Mouse (Mus musculus) neural tube, embryonic 13.5 days (tissue): ENCODE results near the gene Myt1l. TPM values are rescaled to one million over a fixed set of nuclear protein-coding genes. Genes with fewer than 3 reads are reported as not detected.
A peak's percentile ranks its signal among the peaks of the same experiment; 100 is the strongest.

Source experiments
- ATAC-seq: fragments of 200-750 bp; cut with Nextera tagmentation; 2 replicates; pipeline ENCODE4 v1.8.0; 2017; ENCODE audit warnings: low read depth, mild to moderate bottlenecking, moderate TSS enrichment, moderate library complexity
- H3K27ac ChIP-seq: fragments of 300-500 bp; sonication (generic); replicated peaks from 2 replicates; pipeline ENCODE4 v1.5.1; 2015; ENCODE audit warnings: moderate library complexity, mild to moderate bottlenecking, inconsistent platforms
- H3K27me3 ChIP-seq: fragments of 300-500 bp; sonication (generic); 2 replicates; pipeline ENCODE4 v1.6.1; 2015; ENCODE audit warnings: mild to moderate bottlenecking, inconsistent platforms
- H3K36me3 ChIP-seq: fragments of 300-500 bp; sonication (generic); 2 replicates; pipeline ENCODE4 v1.6.1; 2015; ENCODE audit warnings: mild to moderate bottlenecking, inconsistent platforms
- H3K4me1 ChIP-seq: fragments of 300-500 bp; sonication (generic); replicated peaks from 2 replicates; pipeline ENCODE4 v1.6.1; 2015; ENCODE audit warnings: inconsistent platforms
- H3K4me2 ChIP-seq: fragments of 300-500 bp; sonication (generic); 2 replicates; pipeline ENCODE4 v1.6.1; 2015; ENCODE audit warnings: inconsistent platforms, mild to moderate bottlenecking, moderate library complexity
- H3K4me3 ChIP-seq: fragments of 300-500 bp; sonication (generic); 2 replicates; pipeline ENCODE4 v1.5.1; 2015; ENCODE audit warnings: mild to moderate bottlenecking, inconsistent platforms
- H3K9ac ChIP-seq: fragments of 300-500 bp; sonication (generic); 2 replicates; pipeline ENCODE4 v1.6.1; 2015; ENCODE audit warnings: moderate library complexity, mild to moderate bottlenecking, inconsistent platforms
- H3K9me3 ChIP-seq: fragments of 300-500 bp; sonication (generic); 2 replicates; pipeline ENCODE4 v1.6.1; 2016; ENCODE audit warnings: inconsistent platforms
- WGBS: fragments of 180-500 bp; shearing (Covaris S2); methylation state at CpG from one replicate; pipeline ENCODE4 v1.1.7; 2015; 5-methylcytosine and 5-hydroxymethylcytosine counted together
- polyA plus RNA-seq: library from polyadenylated mRNA; unstranded; fragments of >200 nt; fragmentation: Nextera tagmentation; extraction: Ambion mirVana; gene quantifications from 2 replicates; pipeline ENCODE4 v1.2.1, GENCODE M21; 2015

Myt1l gene
- polyA plus RNA-seq, 1 experiment from 2014 or later: 170 TPM

- H3K9me3 ChIP-seq: no peaks in the 10 kb centered on the region
- no peak overlapping the region for H3K4me2 ChIP-seq
- no peak overlapping the region for H3K4me3 ChIP-seq
- no peak overlapping the region for H3K9ac ChIP-seq
- no peaks in the 10 kb centered on the region for H3K4me1 ChIP-seq
- peaks cover 60% of the 10 kb centered on the region for H3K36me3 ChIP-seq
- H3K27ac ChIP-seq: no peak overlapping the region
- no peak for ATAC-seq
- H3K27me3 ChIP-seq: no peaks in the 10 kb centered on the region
- 83% methylated on average over 3 of the region's 3 CpGs for WGBS
Observed at GRCm38 (mm10) chr12:29897533-29898085, 369.4 kb downstream of the Myt1l start.

GRCm38 (mm10) chr12:29904101-29904874, 376.1 kb downstream of the Myt1l start:
- H3K27ac ChIP-seq: no peak overlapping the region
- peaks cover 36% of the 10 kb centered on the region for H3K36me3 ChIP-seq
- H3K4me1 ChIP-seq: no peaks in the 10 kb centered on the region; the same call in 1 of the 2 replicates
- H3K27me3 ChIP-seq: no peaks in the 10 kb centered on the region
- H3K9me3 ChIP-seq: no peaks in the 10 kb centered on the region
- WGBS: 75% methylated on average over 4 of the region's 4 CpGs
- no peak overlapping the region for H3K9ac ChIP-seq
- no peak overlapping the region for H3K4me2 ChIP-seq
- no peak for ATAC-seq
- H3K4me3 ChIP-seq: no peak overlapping the region

- no peak for ATAC-seq
- Histone ChIP-seq H3K4me2 (no peak overlapping the region), H3K4me3 (no peak overlapping the region), H3K27ac (no peak overlapping the region), H3K4me1 (no peaks in the 10 kb centered on the region; the same call in 1 of the 2 replicates), H3K36me3 (peaks cover 44% of the 10 kb centered on the region), H3K27me3 (no peaks in the 10 kb centered on the region), H3K9me3 (no peaks in the 10 kb centered on the region), H3K9ac (no peak overlapping the region)
- WGBS: 45% methylated on average over 2 of the region's 2 CpGs
Observed at GRCm38 (mm10) chr12:29907056-29907455, 378.9 kb downstream of the Myt1l start.

- no peak for ATAC-seq
- 88% methylated on average over 3 of the region's 3 CpGs for WGBS
- no peak overlapping the region for H3K4me2 ChIP-seq
- no peaks in the 10 kb centered on the region for H3K9me3 ChIP-seq
- no peak overlapping the region for H3K4me3 ChIP-seq
- H3K27me3 ChIP-seq: no peaks in the 10 kb centered on the region
- no peaks in the 10 kb centered on the region for H3K4me1 ChIP-seq
- H3K9ac ChIP-seq: no peak overlapping the region
- peaks cover 89% of the 10 kb centered on the region for H3K36me3 ChIP-seq
- H3K27ac ChIP-seq: no peak overlapping the region
Observed at GRCm38 (mm10) chr12:29916139-29916538, 388.0 kb downstream of the Myt1l start.

GRCm38 (mm10) chr12:29916807-29917206, 388.6 kb downstream of the Myt1l start:
- H3K9ac ChIP-seq: no peak overlapping the region
- H3K4me3 ChIP-seq: no peak overlapping the region
- no peaks in the 10 kb centered on the region for H3K9me3 ChIP-seq
- no peak for ATAC-seq
- no peak overlapping the region for H3K27ac ChIP-seq
- H3K4me1 ChIP-seq: no peaks in the 10 kb centered on the region
- no peak overlapping the region for H3K4me2 ChIP-seq
- peaks cover 82% of the 10 kb centered on the region for H3K36me3 ChIP-seq
- H3K27me3 ChIP-seq: no peaks in the 10 kb centered on the region
- 89% methylated on average over 6 of the region's 6 CpGs for whole genome bisulfite sequencing

- no peak overlapping the region for H3K27ac ChIP-seq
- no peak for ATAC-seq
- no peak overlapping the region for H3K4me3 ChIP-seq
- 86% methylated on average over 7 of the region's 7 CpGs for WGBS
- no peaks in the 10 kb centered on the region for H3K4me1 ChIP-seq
- no peaks in the 10 kb centered on the region for H3K9me3 ChIP-seq
- peaks cover 59% of the 10 kb centered on the region for H3K36me3 ChIP-seq
- no peaks in the 10 kb centered on the region for H3K27me3 ChIP-seq
- no peak overlapping the region for H3K4me2 ChIP-seq
- no peak overlapping the region for H3K9ac ChIP-seq
Observed at GRCm38 (mm10) chr12:29920298-29920697, 392.1 kb downstream of the Myt1l start.

- no peak overlapping the region for H3K4me2 ChIP-seq
- H3K9me3 ChIP-seq: no peaks in the 10 kb centered on the region
- no peak overlapping the region for H3K4me3 ChIP-seq
- no peak overlapping the region for H3K9ac ChIP-seq
- H3K36me3 ChIP-seq: peaks cover 51% of the 10 kb centered on the region
- H3K4me1 ChIP-seq: no peaks in the 10 kb centered on the region
- H3K27ac ChIP-seq: no peak overlapping the region
- WGBS: 83% methylated on average over 11 of the region's 11 CpGs
- no peaks in the 10 kb centered on the region for H3K27me3 ChIP-seq
- no peak for ATAC-seq
Observed at GRCm38 (mm10) chr12:29921481-29921880, 393.3 kb downstream of the Myt1l start.

- no peaks in the 10 kb centered on the region for H3K9me3 ChIP-seq
- no peak for ATAC-seq
- H3K9ac ChIP-seq: no peak overlapping the region
- H3K36me3 ChIP-seq: peaks cover 15% of the 10 kb centered on the region; the same call in 1 of the 2 replicates
- WGBS: 51% methylated on average over 3 of the region's 3 CpGs
- H3K4me2 ChIP-seq: no peak overlapping the region
- no peaks in the 10 kb centered on the region for H3K4me1 ChIP-seq
- H3K4me3 ChIP-seq: no peak overlapping the region
- H3K27me3 ChIP-seq: no peaks in the 10 kb centered on the region
- 0 out of 2 replicates have a peak overlapping the region, but pooled peaks have one; percentile 28 for H3K27ac ChIP-seq
Observed at GRCm38 (mm10) chr12:29926896-29927295, 398.7 kb downstream of the Myt1l start.

GRCm38 (mm10) chr12:29930591-29930990, 402.4 kb downstream of the Myt1l start:
- H3K27me3 ChIP-seq: no peaks in the 10 kb centered on the region
- no peak overlapping the region for H3K4me3 ChIP-seq
- no peak overlapping the region for H3K27ac ChIP-seq
- H3K4me1 ChIP-seq: no peaks in the 10 kb centered on the region
- no peak overlapping the region for H3K4me2 ChIP-seq
- no peak overlapping the region for H3K9ac ChIP-seq
- H3K9me3 ChIP-seq: no peaks in the 10 kb centered on the region
- H3K36me3 ChIP-seq: 0 out of 2 replicates have a peak, but pooled peaks cover 4% of the 10 kb centered on the region
- 71% methylated on average over 1 of the region's 1 CpGs for WGBS
- no peak for ATAC-seq

GRCm38 (mm10) chr12:29932951-29933350, 404.8 kb downstream of the Myt1l start:
- H3K27me3 ChIP-seq: no peaks in the 10 kb centered on the region
- H3K4me2 ChIP-seq: no peak overlapping the region
- no peaks in the 10 kb centered on the region for H3K36me3 ChIP-seq
- H3K9me3 ChIP-seq: no peaks in the 10 kb centered on the region
- H3K27ac ChIP-seq: no peak overlapping the region
- ATAC-seq: no peak
- no peak overlapping the region for H3K9ac ChIP-seq
- peaks cover 8% of the 10 kb centered on the region for H3K4me1 ChIP-seq
- no peak overlapping the region for H3K4me3 ChIP-seq
- 93% methylated on average over 1 of the region's 1 CpGs for WGBS

GRCm38 (mm10) chr12:29933501-29933900, 405.3 kb downstream of the Myt1l start:
- 80% methylated on average over 2 of the region's 2 CpGs for WGBS

GRCm38 (mm10) chr12:29934120-29934581, 406.0 kb downstream of the Myt1l start:
- ATAC-seq: no peak
- no peak overlapping the region for H3K27ac ChIP-seq
- H3K4me1 ChIP-seq: peaks cover 14% of the 10 kb centered on the region
- no peaks in the 10 kb centered on the region for H3K36me3 ChIP-seq
- no peak overlapping the region for H3K4me2 ChIP-seq
- no peaks in the 10 kb centered on the region for H3K27me3 ChIP-seq
- H3K9ac ChIP-seq: no peak overlapping the region
- H3K9me3 ChIP-seq: no peaks in the 10 kb centered on the region
- H3K4me3 ChIP-seq: no peak overlapping the region
- 74% methylated on average over 8 of the region's 8 CpGs for WGBS

More at GRCm38 (mm10) chr12:29933501-29933900, 405.3 kb downstream of the Myt1l start:
- Histone ChIP-seq H3K4me3 (no peak overlapping the region), H3K27me3 (no peaks in the 10 kb centered on the region), H3K4me1 (peaks cover 8% of the 10 kb centered on the region), H3K27ac (no peak overlapping the region), H3K36me3 (no peaks in the 10 kb centered on the region), H3K9me3 (no peaks in the 10 kb centered on the region), H3K9ac (no peak overlapping the region), H3K4me2 (no peak overlapping the region)
- ATAC-seq: no peak
